Mouse (Mus musculus) ES-Bruce4 (cell line): ENCODE data around the gene Gm8300. TPM values are rescaled to one million over a fixed set of nuclear protein-coding genes. Genes with fewer than 3 reads are reported as not detected.
"Not testable (repeated sequence)": the region's sequence is repeated elsewhere in the genome, so short reads cannot be mapped to it uniquely, and the experiment has no call there.

ENCODE experiments used
- H3K27ac ChIP-seq: 2 replicates; pipeline ENCODE4 v1.5.1; 2012; ENCODE audit warnings: low read length, inconsistent platforms; ENCODE audit not compliant: insufficient read depth
- H3K27me3 ChIP-seq: 2 replicates; pipeline ENCODE4 v1.6.1; 2012; ENCODE audit warnings: mild to moderate bottlenecking, low read length, inconsistent platforms; ENCODE audit not compliant: control insufficient read depth, poor library complexity, insufficient read depth, severe bottlenecking
- H3K36me3 ChIP-seq: 2 replicates; pipeline ENCODE4 v1.6.1; 2012; ENCODE audit warnings: inconsistent platforms, mild to moderate bottlenecking, low read length, moderate library complexity; ENCODE audit not compliant: control insufficient read depth, poor library complexity, insufficient read depth, severe bottlenecking
- H3K4me1 ChIP-seq: one replicate; pipeline ENCODE4 v1.8.1; 2011; ENCODE audit warnings: low read length; ENCODE audit not compliant: control insufficient read depth, insufficient read depth
- H3K4me3 ChIP-seq: 2 replicates; pipeline ENCODE4 v1.5.1; 2011; ENCODE audit warnings: low read depth, mild to moderate bottlenecking, low read length
- H3K9ac ChIP-seq: 2 replicates; pipeline ENCODE4 v1.6.1; 2012; ENCODE audit warnings: low read depth, mild to moderate bottlenecking, inconsistent platforms; ENCODE audit not compliant: poor library complexity, severe bottlenecking
- H3K9me3 ChIP-seq: replicated peaks from 2 replicates; pipeline ENCODE4 v1.6.1; 2012; ENCODE audit warnings: mild to moderate bottlenecking, low read length, inconsistent platforms; ENCODE audit not compliant: control insufficient read depth, poor library complexity, insufficient read depth, severe bottlenecking
- CTCF ChIP-seq: IDR thresholded peaks from one replicate; pipeline ENCODE4 v1.8.1; 2011; ENCODE audit warnings: low read depth, low read length
- EP300 ChIP-seq: IDR thresholded peaks from 2 replicates; pipeline ENCODE4 v1.6.1; 2011; ENCODE audit warnings: low read depth, low read length; ENCODE audit not compliant: insufficient read depth
- POLR2A ChIP-seq: IDR thresholded peaks from one replicate; pipeline ENCODE4 v1.8.1; 2011; ENCODE audit warnings: low read length; ENCODE audit not compliant: insufficient read depth
- polyA plus RNA-seq: library from polyadenylated mRNA; stranded (reverse); fragments of >200 nt; gene quantifications from 2 replicates; pipeline ENCODE4 v1.2.4, GENCODE M21; 2011; ENCODE audit warnings: low read depth; ENCODE audit not compliant: missing spikeins, insufficient read depth, insufficient read length

Gm8300 gene
- polyA plus RNA-seq, 1 experiment = not detected

DNA sequence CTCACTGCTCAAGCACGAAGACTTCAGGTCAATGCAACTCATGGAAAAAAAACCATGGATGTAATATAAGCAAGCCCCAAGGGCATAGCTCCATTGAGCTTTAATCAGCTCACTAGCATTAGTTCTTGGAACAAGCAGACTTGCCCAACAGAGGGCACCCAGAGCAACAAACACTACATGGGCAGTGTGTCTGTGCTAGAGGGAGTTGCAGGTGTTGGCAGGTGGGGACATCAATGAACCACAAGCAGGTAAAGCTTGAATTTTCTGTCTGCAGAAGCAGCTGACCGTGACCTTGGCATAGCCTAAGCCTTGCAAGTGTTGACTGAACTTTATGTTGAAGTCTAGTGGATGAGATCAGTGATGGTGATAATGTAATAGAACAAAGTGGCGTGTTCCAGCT lies 39.4 kb upstream of the Gm8300 start:
- TF ChIP-seq EP300 (no peak), POLR2A (no peak), CTCF (no peak)
- Histone ChIP-seq H3K4me1 (no peaks in the 10 kb centered on the region), H3K9me3 (no peaks in the 10 kb centered on the region), H3K27me3 (no peaks in the 10 kb centered on the region), H3K4me3 (no peak overlapping the region), H3K9ac (no peak overlapping the region), H3K36me3 (peaks cover 5% of the 10 kb centered on the region; the same call in 1 of the 2 replicates), H3K27ac (no peak overlapping the region)

DNA sequence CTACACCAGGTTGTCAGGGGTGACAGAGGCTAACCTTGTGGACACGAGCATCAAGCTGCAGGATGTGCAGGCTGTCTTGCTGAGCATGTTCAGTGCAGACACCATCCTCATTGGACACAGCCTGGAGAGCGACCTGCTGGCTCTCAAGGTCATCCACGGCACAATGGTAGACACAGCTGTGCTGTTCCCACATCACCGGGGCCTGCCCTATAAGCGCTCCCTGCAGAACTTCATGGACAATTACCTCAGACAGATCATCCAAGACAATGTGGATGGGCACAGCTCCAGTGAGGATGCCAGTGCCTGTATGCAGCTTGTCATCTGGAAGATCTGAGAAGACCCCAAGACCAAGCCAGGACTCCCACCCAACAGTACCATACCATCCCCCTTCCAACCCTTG lies 31.6 kb upstream of the Gm8300 start:
- H3K9me3 ChIP-seq, H3K4me3 ChIP-seq, H3K4me1 ChIP-seq, H3K27me3 ChIP-seq, H3K27ac ChIP-seq, H3K36me3 ChIP-seq, H3K9ac ChIP-seq: not testable (repeated sequence)

DNA sequence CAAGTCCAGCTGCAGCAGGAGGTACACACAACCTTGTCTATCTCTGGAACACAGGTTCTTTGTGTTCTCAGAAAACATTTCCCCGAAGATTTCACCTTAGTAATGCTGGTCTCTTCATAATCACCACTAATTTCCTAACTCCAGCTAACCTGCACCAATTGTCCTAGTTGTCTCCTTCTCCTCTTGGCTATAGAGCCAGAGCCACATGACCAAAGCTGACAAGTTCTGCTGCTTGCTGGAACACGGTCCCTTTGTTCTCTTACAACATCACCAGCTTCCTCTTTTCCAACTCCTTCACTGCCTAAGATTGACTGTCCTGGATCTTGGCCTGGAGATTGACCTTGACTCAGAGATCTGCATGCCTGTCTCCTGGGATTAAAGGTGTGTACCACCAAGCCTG lies 25.4 kb upstream of the Gm8300 start:
- not testable (repeated sequence) for H3K27me3 ChIP-seq, H3K36me3 ChIP-seq, H3K9ac ChIP-seq, H3K9me3 ChIP-seq, H3K27ac ChIP-seq, H3K4me1 ChIP-seq, H3K4me3 ChIP-seq

DNA sequence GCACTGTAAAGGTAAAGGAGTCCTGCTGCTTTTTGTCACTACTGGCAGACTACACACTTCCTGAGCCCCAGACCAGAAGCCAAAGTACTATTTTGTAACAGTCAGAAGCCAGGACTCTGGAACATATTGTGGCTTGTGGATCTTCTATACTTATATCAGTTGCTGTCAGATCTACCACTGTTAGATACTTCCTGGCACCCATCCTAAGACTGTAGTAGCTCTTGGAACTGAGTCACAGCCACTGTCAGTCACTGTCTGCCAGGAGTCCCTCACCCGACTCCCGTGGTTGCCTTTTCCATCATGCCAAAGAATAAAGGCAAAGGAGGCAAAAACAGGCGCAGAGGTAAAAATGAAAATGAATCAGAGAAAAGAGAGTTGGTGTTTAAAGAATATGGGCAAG lies 19.7 kb upstream of the Gm8300 start, which contains the start of gene Gm5788:
Gm5788 (plus strand) TSS at position 301 of the 400 bp plus-strand sequence.
- H3K36me3 ChIP-seq, H3K27me3 ChIP-seq, H3K9me3 ChIP-seq, H3K27ac ChIP-seq, H3K4me1 ChIP-seq, H3K4me3 ChIP-seq, H3K9ac ChIP-seq: not testable (repeated sequence)

DNA sequence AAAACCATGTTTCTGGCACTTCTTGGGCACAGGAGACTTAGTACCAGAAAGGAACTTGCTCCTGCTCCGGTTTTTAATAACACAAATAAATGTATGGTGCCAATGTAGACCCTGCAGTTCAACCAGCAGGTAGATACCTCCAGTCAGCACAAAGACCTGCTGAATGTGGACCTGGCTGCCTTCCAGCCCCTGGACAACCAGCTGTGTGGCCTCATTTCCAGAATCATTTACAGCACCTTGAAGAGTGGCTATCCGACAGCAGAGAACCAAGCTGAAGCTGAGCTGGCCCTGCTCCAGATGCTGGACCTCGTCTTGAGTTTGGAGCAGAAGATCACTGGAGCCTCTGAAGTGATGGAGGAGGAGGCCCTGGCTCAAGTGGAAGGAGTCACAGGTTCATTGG lies 5.5 kb downstream of the Gm8300 start:
- H3K27me3 ChIP-seq, H3K27ac ChIP-seq, H3K4me3 ChIP-seq, H3K4me1 ChIP-seq, H3K9me3 ChIP-seq, H3K9ac ChIP-seq, H3K36me3 ChIP-seq: not testable (repeated sequence)

DNA sequence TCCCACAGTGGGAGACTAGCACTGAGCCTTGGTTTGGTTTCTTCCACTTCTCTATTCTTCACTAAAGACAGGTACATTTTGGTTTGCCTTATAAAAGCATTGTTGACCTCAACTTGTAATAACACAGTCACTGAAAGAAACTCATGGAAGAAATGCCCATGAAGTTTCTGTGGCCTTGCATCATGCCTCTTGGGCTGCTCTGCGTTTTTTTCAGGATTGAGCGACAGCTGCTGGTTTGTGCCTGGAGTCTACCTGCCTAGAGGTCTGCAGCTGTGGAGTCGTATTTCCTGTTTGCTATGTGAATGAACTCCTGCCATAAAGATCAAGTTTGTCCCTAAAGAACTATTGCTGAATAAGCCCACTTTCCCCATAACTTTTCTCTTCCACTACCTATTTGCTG lies 29.8 kb downstream of the Gm8300 start:
- no peak for TF ChIP-seq EP300
- no peak for TF ChIP-seq POLR2A
- no peak for TF ChIP-seq CTCF
- Histone ChIP-seq H3K4me1 (no peaks in the 10 kb centered on the region), H3K27ac (no peak overlapping the region), H3K9ac (no peak overlapping the region), H3K36me3 (no peaks in the 10 kb centered on the region), H3K27me3 (no peaks in the 10 kb centered on the region), H3K4me3 (no peak overlapping the region), H3K9me3 (no peaks in the 10 kb centered on the region; the same call in 1 of the 2 replicates)

DNA sequence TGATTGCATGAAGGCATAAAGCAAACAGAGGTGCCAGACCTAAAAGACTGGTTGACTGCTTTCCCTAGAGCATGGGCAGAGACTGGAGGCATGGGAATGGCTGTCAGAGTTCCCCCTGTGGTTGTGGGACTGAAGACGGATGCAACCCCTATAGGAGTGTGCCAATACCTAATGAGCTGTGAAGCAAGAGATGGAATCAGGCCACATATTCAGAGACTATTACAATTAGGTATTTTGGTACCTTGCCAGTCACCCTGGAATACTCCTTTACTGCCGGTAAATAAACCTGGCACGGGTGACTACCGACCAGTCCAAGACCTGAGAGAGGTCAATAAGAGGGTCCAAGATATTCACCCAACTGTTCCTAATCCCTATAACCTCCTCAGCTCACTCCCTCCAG lies 36.5 kb downstream of the Gm8300 start:
- not testable (repeated sequence) for H3K9ac ChIP-seq, H3K4me1 ChIP-seq, H3K27me3 ChIP-seq, H3K36me3 ChIP-seq, H3K4me3 ChIP-seq, H3K9me3 ChIP-seq, H3K27ac ChIP-seq

Other genes starting within 250 kb of the Gm8300 start
- 31.0 and 33.8 TPM in 2 replicates for gene Vipas39, start 248.1 kb upstream of the Gm8300 start, polyA plus RNA-seq
- gene Ahsa1, start 247.8 kb upstream of the Gm8300 start, polyA plus RNA-seq = 195 and 198 TPM in 2 replicates
- gene Ism2, start 214.6 kb upstream of the Gm8300 start, polyA plus RNA-seq = 5.5 and 5.9 TPM in 2 replicates
- 106 and 107 TPM in 2 replicates for gene Sptlc2, start 126.0 kb upstream of the Gm8300 start, polyA plus RNA-seq
- gene Slirp, start 70.4 kb upstream of the Gm8300 start, polyA plus RNA-seq = 137 and 150 TPM in 2 replicates
- gene Alkbh1, start 70.3 kb upstream of the Gm8300 start, polyA plus RNA-seq = 62.5 and 64.5 TPM in 2 replicates
- gene Snw1, start 42.0 kb upstream of the Gm8300 start, polyA plus RNA-seq = 95.4 and 105 TPM in 2 replicates
- not detected in 2 replicates for gene Gm5788, start 19.6 kb upstream of the Gm8300 start, polyA plus RNA-seq
- gene Oog1, start 88.4 kb downstream of the Gm8300 start, polyA plus RNA-seq = not detected in 2 replicates
- gene Gm4027, start 104.6 kb downstream of the Gm8300 start, polyA plus RNA-seq = not detected in 2 replicates
- not detected in 2 replicates for gene Gm16381, start 130.3 kb downstream of the Gm8300 start, polyA plus RNA-seq